Mouse (Mus musculus): Measurements from ENCODE around the gene Tada2b. TPM values are rescaled to one million over a fixed set of nuclear protein-coding genes. Genes with fewer than 3 reads are reported as not detected.

Tada2b gene
- polyA plus RNA-seq, 1 experiment = 17.2 TPM

GRCm38 (mm10) chr5:36471206-36471605, 12.9 kb downstream of the Tada2b start:
- Histone ChIP-seq H3K27ac (ENCODE audit: insufficient read depth, low read length) (no peak overlapping the region), H3K4me1 (ENCODE audit: control insufficient read depth, insufficient read depth, low read length) (no peaks in the 10 kb centered on the region), H3K4me3 (ENCODE audit: insufficient read depth, low read length) (no peak overlapping the region)
- TF ChIP-seq CTCF (IDR thresholded peaks at IDR 0.05; ENCODE audit: extremely low read depth, insufficient read depth, low read length) (no peak), POLR2A (IDR thresholded peaks at IDR 0.05; ENCODE audit: extremely low read depth, insufficient read depth, low read length) (no peak)

GRCm38 (mm10) chr5:36465889-36466288, 18.2 kb downstream of the Tada2b start:
- H3K27ac ChIP-seq (ENCODE audit: insufficient read depth, low read length) = no peak overlapping the region

GRCm38 (mm10) chr5:36464709-36465661, 19.1 kb downstream of the Tada2b start, which contains the start of gene Grpel1:
Grpel1 (plus strand) TSS chr5:36464998.
- TF ChIP-seq CTCF (IDR thresholded peaks at IDR 0.05; ENCODE audit: extremely low read depth, insufficient read depth, low read length) (no peak), POLR2A (IDR thresholded peaks at IDR 0.05; ENCODE audit: extremely low read depth, insufficient read depth, low read length) (peak; percentile 92)
- H3K27ac ChIP-seq (ENCODE audit: insufficient read depth, low read length) = peak within 1 kb of the TSS; percentile 22; the same call in 1 of the 2 replicates
- peaks cover 1% of the 10 kb centered on the region; the same call in 1 of the 2 replicates for H3K4me1 ChIP-seq (ENCODE audit: control insufficient read depth, insufficient read depth, low read length)
- H3K4me3 ChIP-seq (ENCODE audit: insufficient read depth, low read length) = peak within 1 kb of the TSS; percentile 60

More at GRCm38 (mm10) chr5:36465889-36466288, 18.2 kb downstream of the Tada2b start:
- Histone ChIP-seq H3K4me1 (ENCODE audit: control insufficient read depth, insufficient read depth, low read length) (peaks cover 1% of the 10 kb centered on the region; the same call in 1 of the 2 replicates), H3K4me3 (ENCODE audit: insufficient read depth, low read length) (peak overlapping the region; percentile 60)
- TF ChIP-seq CTCF (IDR thresholded peaks at IDR 0.05; ENCODE audit: extremely low read depth, insufficient read depth, low read length) (no peak), POLR2A (IDR thresholded peaks at IDR 0.05; ENCODE audit: extremely low read depth, insufficient read depth, low read length) (no peak)

DNA sequence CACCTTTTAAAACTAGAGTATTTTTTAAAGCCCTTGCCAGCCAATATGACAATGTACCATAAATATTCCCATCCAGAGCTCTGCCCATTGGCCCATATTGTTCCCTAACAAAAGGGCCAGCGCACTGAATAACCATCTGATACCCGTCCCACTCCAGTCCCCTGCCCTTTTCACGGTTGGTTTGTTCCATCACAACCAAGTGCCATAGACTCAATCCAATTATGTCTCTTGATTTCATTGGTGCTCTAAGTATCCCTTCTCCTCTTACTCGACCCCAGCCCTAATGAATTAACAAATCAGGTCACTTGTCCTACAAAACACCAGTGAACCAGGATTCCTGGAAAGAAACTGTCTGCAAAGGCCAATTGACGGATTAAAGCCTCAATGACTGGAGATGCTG, 20.7 kb downstream of the Tada2b start:
- TF ChIP-seq CTCF (IDR thresholded peaks at IDR 0.05; ENCODE audit: extremely low read depth, insufficient read depth, low read length) (no peak), POLR2A (IDR thresholded peaks at IDR 0.05; ENCODE audit: extremely low read depth, insufficient read depth, low read length) (no peak)
- H3K27ac ChIP-seq (ENCODE audit: insufficient read depth, low read length) = no peak overlapping the region
- no peak overlapping the region for H3K4me3 ChIP-seq (ENCODE audit: insufficient read depth, low read length)
- H3K4me1 ChIP-seq (ENCODE audit: control insufficient read depth, insufficient read depth, low read length) = peaks cover 1% of the 10 kb centered on the region; the same call in 1 of the 2 replicates

DNA sequence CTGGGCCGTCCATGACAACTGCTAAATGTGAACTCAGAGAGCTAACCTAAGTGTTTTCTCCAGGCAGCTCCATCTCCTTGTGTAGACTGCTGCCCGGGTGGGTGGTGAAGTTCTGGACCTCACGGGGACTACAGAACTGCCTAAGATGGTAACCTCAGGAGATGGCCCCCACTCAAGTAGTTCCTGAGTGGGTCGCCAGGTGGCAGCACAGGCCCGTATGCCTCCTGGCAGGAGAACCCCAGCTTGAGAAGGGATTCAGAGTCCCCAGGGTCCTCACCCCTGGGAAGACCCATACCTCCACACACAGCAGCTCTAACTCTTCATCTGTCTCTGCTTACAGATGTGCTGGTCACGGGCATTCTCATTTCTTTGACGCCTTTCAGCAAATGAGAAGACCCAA, 21.3 kb downstream of the Tada2b start:
- H3K4me3 ChIP-seq (ENCODE audit: insufficient read depth, low read length) = no peak overlapping the region
- no peak for TF ChIP-seq POLR2A (IDR thresholded peaks at IDR 0.05; ENCODE audit: extremely low read depth, insufficient read depth, low read length)
- TF ChIP-seq CTCF (IDR thresholded peaks at IDR 0.05; ENCODE audit: extremely low read depth, insufficient read depth, low read length) = peak; percentile 73
- H3K27ac ChIP-seq (ENCODE audit: insufficient read depth, low read length) = no peak overlapping the region
- peaks cover 1% of the 10 kb centered on the region; the same call in 1 of the 2 replicates for H3K4me1 ChIP-seq (ENCODE audit: control insufficient read depth, insufficient read depth, low read length)

GRCm38 (mm10) chr5:36461231-36461630, 22.9 kb downstream of the Tada2b start:
- no peak overlapping the region for H3K4me3 ChIP-seq (ENCODE audit: insufficient read depth, low read length)
- TF ChIP-seq CTCF (IDR thresholded peaks at IDR 0.05; ENCODE audit: extremely low read depth, insufficient read depth, low read length) = no peak
- TF ChIP-seq POLR2A (IDR thresholded peaks at IDR 0.05; ENCODE audit: extremely low read depth, insufficient read depth, low read length) = no peak
- no peak overlapping the region for H3K27ac ChIP-seq (ENCODE audit: insufficient read depth, low read length)
- H3K4me1 ChIP-seq (ENCODE audit: control insufficient read depth, insufficient read depth, low read length) = peaks cover 1% of the 10 kb centered on the region; the same call in 1 of the 2 replicates

DNA sequence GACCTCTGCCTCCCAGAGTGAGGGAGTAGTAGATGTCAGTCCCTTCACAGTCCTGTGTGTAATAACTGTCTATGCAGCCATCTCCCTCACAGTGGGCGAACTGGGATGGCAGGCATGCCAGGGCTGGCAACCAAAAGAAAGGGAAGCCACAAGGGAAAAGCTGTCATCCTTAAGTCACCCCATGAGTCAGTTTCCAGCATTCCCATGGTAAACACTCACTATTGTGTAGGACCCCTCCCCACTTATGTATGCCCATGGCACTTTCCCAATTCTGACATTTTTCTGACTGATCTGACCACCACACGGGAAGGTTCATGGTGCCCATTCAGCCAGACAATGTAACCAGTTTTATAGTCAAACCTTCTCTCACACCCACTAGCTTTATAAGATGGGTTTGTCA, 23.4 kb downstream of the Tada2b start:
- Histone ChIP-seq H3K4me3 (ENCODE audit: insufficient read depth, low read length) (no peak overlapping the region), H3K4me1 (ENCODE audit: control insufficient read depth, insufficient read depth, low read length) (no peaks in the 10 kb centered on the region; the same call in 1 of the 2 replicates), H3K27ac (ENCODE audit: insufficient read depth, low read length) (no peak overlapping the region)
- TF ChIP-seq CTCF (IDR thresholded peaks at IDR 0.05; ENCODE audit: extremely low read depth, insufficient read depth, low read length) = no peak
- no peak for TF ChIP-seq POLR2A (IDR thresholded peaks at IDR 0.05; ENCODE audit: extremely low read depth, insufficient read depth, low read length)

DNA sequence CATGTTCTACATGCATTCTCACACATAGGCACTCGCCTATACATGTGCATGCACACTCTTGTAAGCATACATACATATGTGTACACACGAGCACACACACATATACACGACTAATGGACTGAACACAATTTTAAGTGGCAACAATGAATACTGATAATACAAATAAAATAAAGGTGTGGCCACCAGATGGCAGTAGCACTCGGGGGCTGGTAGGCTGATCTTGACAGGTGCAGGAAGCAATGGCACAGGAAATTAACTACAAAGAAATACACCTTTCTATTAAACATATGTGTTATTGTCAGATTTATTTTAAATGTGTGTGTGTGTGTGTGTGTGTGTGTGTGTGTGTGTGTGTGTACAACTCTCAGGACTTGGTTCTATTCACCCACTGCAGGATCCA, 25.2 kb downstream of the Tada2b start:
- TF ChIP-seq CTCF (IDR thresholded peaks at IDR 0.05; ENCODE audit: extremely low read depth, insufficient read depth, low read length) (peak; percentile 60), POLR2A (IDR thresholded peaks at IDR 0.05; ENCODE audit: extremely low read depth, insufficient read depth, low read length) (no peak)
- Histone ChIP-seq H3K4me1 (ENCODE audit: control insufficient read depth, insufficient read depth, low read length) (no peaks in the 10 kb centered on the region), H3K27ac (ENCODE audit: insufficient read depth, low read length) (no peak overlapping the region), H3K4me3 (ENCODE audit: insufficient read depth, low read length) (no peak overlapping the region)

GRCm38 (mm10) chr5:36457706-36458105, 26.4 kb downstream of the Tada2b start:
- H3K4me3 ChIP-seq (ENCODE audit: insufficient read depth, low read length) = no peak overlapping the region

More at GRCm38 (mm10) chr5:36457706-36458105, 26.4 kb downstream of the Tada2b start:
- no peak overlapping the region for H3K27ac ChIP-seq (ENCODE audit: insufficient read depth, low read length)
- TF ChIP-seq CTCF (IDR thresholded peaks at IDR 0.05; ENCODE audit: extremely low read depth, insufficient read depth, low read length) (no peak), POLR2A (IDR thresholded peaks at IDR 0.05; ENCODE audit: extremely low read depth, insufficient read depth, low read length) (no peak)
- no peaks in the 10 kb centered on the region for H3K4me1 ChIP-seq (ENCODE audit: control insufficient read depth, insufficient read depth, low read length)
